Mouse (Mus musculus) Patski (cell line): ENCODE data around the gene Sphk2. TPM values are rescaled to one million over a fixed set of nuclear protein-coding genes. Genes with fewer than 3 reads are reported as not detected.

Source experiments
- ATAC-seq: fragments of 100-300 bp; one replicate; pipeline ENCODE4 v1.8.0; 2021
- CTCF ChIA-PET: fragments of 350-600 bp; sonication (Branson Sonifier 250); formaldehyde crosslinking; loops from one replicate; lab custom pipeline; 2022; ENCODE audit warnings: inconsistent platforms; lab: Charles Lee
- POLR2A ChIA-PET: fragments of 350-600 bp; sonication (Branson Sonifier 250); formaldehyde crosslinking; loops from one replicate; lab custom pipeline; 2022; ENCODE audit warnings: antibody characterized with exemption, inconsistent platforms; lab: Charles Lee
- DNase-seq: peaks from one replicate; pipeline ENCODE4 v3.0.0-alpha.2; 2011; ENCODE audit warnings: low read depth, low spot score
- H3K27me3 ChIP-seq: fragments of 371-371 bp; one replicate; pipeline ENCODE4 v1.5.1; 2021
- CTCF ChIP-seq: fragments of 100-300 bp; IDR thresholded peaks from one replicate; pipeline ENCODE4 v1.5.1; 2021
- in situ Hi-C: fragments of 300-500 bp; cut with MboI; formaldehyde crosslinking; loops from 3 replicates; pipeline ENCODE4 v1.11.1; 2018; ENCODE audit warnings: low pct_unique_long_range_greater_than_20kb, mixed read lengths
- polyA plus RNA-seq: library from polyadenylated mRNA; unstranded; gene quantifications from one replicate; pipeline ENCODE4 v1.2.3, GENCODE M21; 2021

Gene Sphk2
- polyA plus RNA-seq, 1 experiment from 2014 or later: 28.0 TPM

- no peaks in the 10 kb centered on the region for H3K27me3 ChIP-seq
- ATAC-seq (no peak), DNase-seq (no peak)
- in situ Hi-C loops: loop anchor here (25.0 kb wide), 1 partner anchor 857 kb away; the partner anchor contains the start of genes Pnkp and Ptov1
- no peak for TF ChIP-seq CTCF
- POLR2A ChIA-PET: interaction anchor here (1.1 to 4.4 kb wide), 4 partner anchors 11 to 25 kb away, joined by 3 to 28 read pairs (median 3); partner anchors contain the start of gene Sec1
- CTCF ChIA-PET: interaction anchor here (1.0 to 2.0 kb wide), 3 partner anchors 11 to 82 kb away, joined by 3 to 8 read pairs (median 4); no protein-coding TSS in a partner anchor
Measured at GRCm38 (mm10) chr7:45719180-45719579, 1.4 kb upstream of the Sphk2 start.

GRCm38 (mm10) chr7:45718331-45718730 lies 529 bp upstream of the Sphk2 start:
- CTCF ChIA-PET: interaction anchor here (1.0 to 2.1 kb wide), 6 partner anchors 10 to 215 kb away, joined by 3 to 8 read pairs (median 4); partner anchors contain the start of gene Dbp
- ATAC-seq: no peak
- H3K27me3 ChIP-seq: no peaks in the 10 kb centered on the region
- no peak for TF ChIP-seq CTCF
- POLR2A ChIA-PET: interaction anchor here (1.1 to 4.4 kb wide), 6 partner anchors 9 to 179 kb away, joined by 3 to 28 read pairs (median 3); partner anchors contain the start of genes Sec1, Syngr4 and Tmem143
- in situ Hi-C loops: loop anchor here (25.0 kb wide), 1 partner anchor 856 kb away; the partner anchor contains the start of genes Pnkp and Ptov1
- DNase-seq: no peak

GRCm38 (mm10) chr7:45716952-45717917 lies 567 bp downstream of the Sphk2 start:
- ChIA-PET CTCF (interaction anchor here (1.0 to 2.1 kb wide), 7 partner anchors 9 to 216 kb away, joined by 3 to 8 read pairs (median 4); partner anchors contain the start of gene Dbp), POLR2A (interaction anchor here (0.6 to 4.4 kb wide), 5 partner anchors 9 to 180 kb away, joined by 3 to 28 read pairs (median 3); partner anchors contain the start of genes Syngr4 and Tmem143)
- TF ChIP-seq CTCF: no peak
- H3K27me3 ChIP-seq: no peaks in the 10 kb centered on the region
- in situ Hi-C loops: loop anchor here (25.0 kb wide), 1 partner anchor 855 kb away; the partner anchor contains the start of genes Pnkp and Ptov1
- DNase-seq (no peak), ATAC-seq (no peak)

GRCm38 (mm10) chr7:45716460-45716857 lies 1.3 kb downstream of the Sphk2 start:
- in situ Hi-C loops: loop anchor here (25.0 kb wide), 1 partner anchor 854 kb away; the partner anchor contains the start of genes Pnkp and Ptov1
- ATAC-seq (no peak), DNase-seq (no peak)
- no peak for TF ChIP-seq CTCF
- no peaks in the 10 kb centered on the region for H3K27me3 ChIP-seq
- ChIA-PET POLR2A (interaction anchor here (1.9 to 4.4 kb wide), 2 partner anchors 8 to 10 kb away, joined by 7 to 28 read pairs; no protein-coding TSS in a partner anchor), CTCF (interaction anchor here (1.1 to 2.1 kb wide), 3 partner anchors 8 to 66 kb away, joined by 3 to 6 read pairs (median 3); partner anchors contain the start of gene Dbp)

- ChIA-PET POLR2A (interaction anchor here (4.4 kb wide), 1 partner anchor 8 kb away, joined by 28 read pairs; no protein-coding TSS in a partner anchor), CTCF (no interaction called here)
- no peaks in the 10 kb centered on the region for H3K27me3 ChIP-seq
- DNase-seq: no peak
- no peak for ATAC-seq
- in situ Hi-C loops: loop anchor here (25.0 kb wide), 1 partner anchor 854 kb away; the partner anchor contains the start of genes Pnkp and Ptov1
- no peak for TF ChIP-seq CTCF
Measured at GRCm38 (mm10) chr7:45715741-45716459, 1.9 kb downstream of the Sphk2 start.

GRCm38 (mm10) chr7:45715090-45715708 lies 2.6 kb downstream of the Sphk2 start, which contains the start of gene Rpl18:
Rpl18 (plus strand) TSS chr7:45715457.
- ATAC-seq: peak; percentile 82
- in situ Hi-C loops: loop anchor here (25.0 kb wide), 1 partner anchor 853 kb away; the partner anchor contains the start of genes Pnkp and Ptov1
- no peak for TF ChIP-seq CTCF
- POLR2A ChIA-PET: no interaction called here
- no peak for DNase-seq
- CTCF ChIA-PET: no interaction called here
- no peaks in the 10 kb centered on the region for H3K27me3 ChIP-seq

GRCm38 (mm10) chr7:45714630-45715089 lies 3.1 kb downstream of the Sphk2 start:
- ChIA-PET POLR2A (no interaction called here), CTCF (no interaction called here)
- H3K27me3 ChIP-seq: no peaks in the 10 kb centered on the region
- DNase-seq (no peak), ATAC-seq (peak; percentile 7)
- no peak for TF ChIP-seq CTCF
- in situ Hi-C loops: loop anchor here (25.0 kb wide), 1 partner anchor 852 kb away; the partner anchor contains the start of genes Pnkp and Ptov1

- no peak for TF ChIP-seq CTCF
- no peaks in the 10 kb centered on the region for H3K27me3 ChIP-seq
- in situ Hi-C loops: loop anchor here (25.0 kb wide), 1 partner anchor 852 kb away; the partner anchor contains the start of genes Pnkp and Ptov1
- ChIA-PET CTCF (no interaction called here), POLR2A (no interaction called here)
- ATAC-seq (no peak), DNase-seq (no peak)
Measured at GRCm38 (mm10) chr7:45713881-45714520, 3.8 kb downstream of the Sphk2 start.

GRCm38 (mm10) chr7:45713396-45713795 lies 4.4 kb downstream of the Sphk2 start:
- no peak for ATAC-seq
- H3K27me3 ChIP-seq: no peaks in the 10 kb centered on the region
- POLR2A ChIA-PET: no interaction called here
- no peak for DNase-seq
- in situ Hi-C loops: loop anchor here (25.0 kb wide), 1 partner anchor 851 kb away; the partner anchor contains the start of genes Pnkp and Ptov1
- CTCF ChIA-PET: no interaction called here
- no peak for TF ChIP-seq CTCF
